Mouse (Mus musculus) cortical plate, adult 2 months (tissue): ENCODE data around the gene Ntn5.

Source experiments
- CTCF ChIP-seq: fragments of 200-500 bp; IDR thresholded peaks from 2 replicates; pipeline ENCODE4 v1.5.1; 2011; ENCODE audit warnings: mild to moderate bottlenecking, control low read depth, low read length; ENCODE audit not compliant: insufficient read depth; ENCODE audit errors: extremely low read depth
- POLR2A ChIP-seq: fragments of 200-500 bp; IDR thresholded peaks from 2 replicates; pipeline ENCODE4 v1.6.1; 2011; ENCODE audit warnings: mild to moderate bottlenecking, low read length, control low read depth; ENCODE audit not compliant: insufficient read depth; ENCODE audit errors: extremely low read depth

- TF ChIP-seq POLR2A (peak; percentile 94), CTCF (no peak)
Measured at GRCm38 (mm10) chr7:45638623-45639401, 45.0 kb upstream of the Ntn5 start.
